Mouse (Mus musculus) B cell, adult (primary cell): ENCODE results near the gene Onecut1. TPM values are rescaled to one million over a fixed set of nuclear protein-coding genes. Genes with fewer than 3 reads are reported as not detected.

Source experiments
- total RNA-seq: library from RNA; stranded (reverse); gene quantifications from 4 replicates; pipeline ENCODE4 v1.2.4, GENCODE M21; 2023; ENCODE audit not compliant: inconsistent age

Gene Onecut1
- total RNA-seq = not detected in 4 replicates

DNA sequence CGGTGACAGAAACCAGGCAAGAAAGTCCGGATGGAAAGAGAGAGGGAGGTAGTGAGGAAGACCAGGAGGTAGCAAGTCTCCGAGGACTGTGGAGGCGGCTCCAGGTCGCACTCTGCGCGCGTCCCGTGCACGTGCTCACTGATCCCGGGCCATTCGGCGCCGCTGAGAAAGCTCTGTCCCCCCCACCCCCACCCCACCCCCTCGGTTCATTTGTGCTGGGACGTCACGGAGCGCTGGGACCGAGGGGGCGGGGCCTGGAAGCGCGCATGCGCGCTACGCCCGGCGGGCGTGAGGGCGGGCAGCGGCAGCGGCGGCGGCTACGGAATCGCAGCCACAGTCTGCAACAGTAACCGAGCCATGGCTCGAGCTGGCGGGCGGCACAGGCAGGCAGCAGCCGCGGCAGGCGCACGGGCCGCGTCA lies at the start of gene Onecut1:
Gene Onecut1 (plus strand): TSS at position 361 of the 420 bp plus-strand sequence.

Other genes starting within 250 kb of the Onecut1 start
- gene Fam214a, start 91.0 kb downstream of the Onecut1 start, total RNA-seq = 83.4 to 98.0 TPM (median 89.6 TPM) in 4 replicates
- 132 to 161 TPM (median 157 TPM) in 4 replicates for gene Arpp19, start 175.7 kb downstream of the Onecut1 start, total RNA-seq
- 127 to 161 TPM (median 155 TPM) in 4 replicates for gene Myo5a, start 209.1 kb downstream of the Onecut1 start, total RNA-seq